Mouse (Mus musculus) embryo, embryonic 10 days (tissue): Measurements from ENCODE around the gene Ugt1a10.
"Not testable (repeated sequence)": the region's sequence is repeated elsewhere in the genome, so short reads cannot be mapped to it uniquely, and the experiment has no call there.

Source experiments
- DNase-seq: peaks from one replicate; pipeline ENCODE4 v3.0.0-alpha.2; 2015; ENCODE audit warnings: low spot score

Ugt1a10 gene

DNA sequence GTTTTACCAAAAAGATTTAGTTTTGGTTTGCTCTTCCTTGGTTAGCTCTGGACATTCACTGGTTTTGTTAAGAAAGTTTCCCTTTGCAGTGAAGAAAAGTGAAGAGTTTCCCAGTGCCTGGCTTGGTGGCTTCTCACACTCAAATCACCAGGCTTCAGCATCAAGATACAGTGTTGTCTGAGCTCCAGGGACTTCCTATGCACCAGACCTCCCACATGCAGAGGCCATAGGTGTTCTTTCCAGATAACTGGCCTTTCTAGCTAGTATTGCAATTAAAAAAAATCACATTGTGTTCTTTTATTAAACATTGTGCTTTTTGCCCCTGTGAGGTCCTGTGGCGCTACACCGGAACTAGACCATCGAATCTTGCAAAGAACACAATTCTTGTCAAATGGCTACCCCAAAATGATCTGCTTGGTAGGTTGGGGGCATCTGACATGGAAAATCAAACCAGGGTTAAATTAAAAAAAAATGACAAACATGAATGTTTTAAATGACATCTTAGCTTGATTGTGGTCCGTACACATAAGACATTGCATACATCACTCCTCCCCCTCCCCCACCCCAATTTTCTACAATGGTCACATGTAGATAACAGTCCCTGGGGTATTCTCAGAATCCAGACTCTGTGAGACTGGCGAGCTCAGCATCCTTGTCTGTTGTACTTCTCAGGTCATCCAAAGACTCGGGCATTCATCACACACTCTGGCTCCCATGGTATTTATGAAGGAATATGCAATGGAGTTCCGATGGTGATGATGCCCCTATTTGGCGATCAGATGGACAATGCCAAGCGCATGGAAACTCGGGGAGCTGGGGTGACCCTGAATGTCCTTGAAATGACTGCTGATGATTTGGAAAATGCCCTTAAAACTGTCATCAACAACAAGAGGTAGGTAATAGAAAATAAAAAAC, 160.5 kb downstream of the Ugt1a10 start:
- peak; percentile 11 for DNase-seq

DNA sequence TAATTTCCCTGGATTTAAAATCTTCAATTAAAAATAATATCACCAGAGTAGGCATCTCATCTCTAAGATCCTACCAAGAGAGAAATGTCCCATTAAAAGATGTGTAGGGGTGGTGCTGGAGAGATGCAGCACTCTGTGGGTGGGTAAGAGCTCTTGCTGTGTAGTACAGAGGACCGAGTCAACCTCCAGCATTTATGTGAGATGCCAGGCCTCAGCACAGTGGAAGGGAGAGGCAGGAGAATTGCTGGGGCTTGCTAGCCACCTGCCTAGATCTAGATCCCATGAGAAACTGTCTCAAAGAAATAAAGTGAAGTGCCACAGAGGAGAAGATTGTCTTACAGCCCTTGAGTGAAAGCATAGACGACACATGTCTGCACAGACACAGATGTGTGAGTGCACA, 161.4 kb downstream of the Ugt1a10 start:
- no peak for DNase-seq

GRCm38 (mm10) chr1:88217144-88217543, 162.0 kb downstream of the Ugt1a10 start:
- no peak for DNase-seq

- DNase-seq: peak; percentile 8
Measured at GRCm38 (mm10) chr1:88217576-88217975, 162.4 kb downstream of the Ugt1a10 start.

DNA sequence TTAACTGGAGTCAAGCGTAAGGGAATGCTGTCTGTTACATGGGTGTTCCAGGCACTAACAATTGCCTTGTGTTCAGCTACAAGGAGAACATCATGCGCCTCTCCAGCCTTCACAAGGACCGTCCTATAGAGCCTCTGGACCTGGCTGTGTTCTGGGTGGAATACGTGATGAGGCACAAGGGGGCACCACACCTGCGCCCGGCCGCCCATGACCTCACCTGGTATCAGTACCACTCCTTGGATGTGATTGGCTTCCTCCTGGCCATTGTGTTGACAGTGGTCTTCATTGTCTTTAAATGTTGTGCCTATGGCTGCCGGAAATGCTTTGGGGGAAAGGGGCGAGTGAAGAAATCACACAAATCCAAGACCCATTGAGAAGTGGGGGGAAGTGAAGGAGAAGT, 162.9 kb downstream of the Ugt1a10 start:
- no peak for DNase-seq

- no peak for DNase-seq
Measured at GRCm38 (mm10) chr1:88218591-88218990, 163.4 kb downstream of the Ugt1a10 start.

DNA sequence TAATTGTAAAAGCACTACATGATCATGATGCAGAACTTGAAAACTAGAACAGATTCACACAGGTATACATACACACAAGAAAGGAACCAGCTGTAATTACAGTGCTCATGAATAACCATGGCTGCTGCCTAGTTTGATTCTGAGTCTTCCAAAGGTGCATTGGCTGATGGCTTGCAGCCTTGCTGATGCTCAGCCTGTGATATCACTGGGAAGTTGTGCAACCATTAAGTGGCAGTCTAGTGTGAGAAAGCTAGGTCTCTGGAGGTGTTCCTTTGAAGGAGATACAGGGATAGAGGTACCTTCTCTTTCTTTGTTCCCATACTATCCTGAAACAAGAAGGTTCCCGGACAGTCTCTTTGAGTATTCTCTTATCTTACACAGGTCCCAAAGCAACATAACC, 163.9 kb downstream of the Ugt1a10 start:
- peak; percentile 12 for DNase-seq

GRCm38 (mm10) chr1:88220336-88220735, 165.1 kb downstream of the Ugt1a10 start:
- peak; percentile 14 for DNase-seq

DNA sequence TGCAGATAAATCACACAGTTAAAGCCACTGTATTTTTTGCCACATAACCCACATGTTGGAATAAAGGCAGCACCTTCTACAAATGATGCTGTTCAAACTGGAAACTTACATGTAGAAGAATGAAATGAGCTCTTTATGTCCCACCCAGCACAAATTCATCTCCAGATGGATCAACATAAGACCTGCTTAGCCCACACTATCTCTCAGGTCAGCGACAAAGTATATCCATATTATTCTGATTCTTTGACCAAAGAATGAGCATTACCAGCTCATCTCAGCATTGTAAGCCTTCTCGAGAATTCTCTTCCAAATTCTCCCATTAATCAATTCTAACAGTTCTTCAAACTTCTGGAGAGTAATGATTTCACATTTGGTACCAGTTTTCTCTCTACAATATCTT, 167.0 kb downstream of the Ugt1a10 start:
- DNase-seq: no peak

GRCm38 (mm10) chr1:88223011-88223515, 167.9 kb downstream of the Ugt1a10 start:
- not testable (repeated sequence) for DNase-seq

DNA sequence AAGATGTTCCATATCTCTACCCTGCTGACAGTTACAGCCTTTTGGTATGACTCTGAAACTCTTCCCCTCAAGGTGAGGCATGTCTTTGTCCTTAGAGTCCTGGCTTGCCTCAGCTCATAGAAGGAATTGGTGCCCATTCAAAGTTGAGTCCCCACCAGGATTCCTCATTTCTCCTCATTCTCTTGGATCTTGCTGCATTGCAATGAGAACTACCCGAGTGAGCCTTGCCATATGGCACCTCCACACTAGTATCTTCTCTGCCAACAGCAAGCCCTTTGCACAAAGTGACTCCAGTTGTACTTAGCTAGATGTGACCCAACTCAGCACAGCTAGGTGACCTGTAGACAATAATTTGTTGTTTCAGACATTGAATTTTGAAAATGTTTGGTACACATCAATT, 168.4 kb downstream of the Ugt1a10 start:
- no peak for DNase-seq

- DNase-seq: no peak
Measured at GRCm38 (mm10) chr1:88224029-88224776, 169.0 kb downstream of the Ugt1a10 start.

- not testable (repeated sequence) for DNase-seq
Measured at GRCm38 (mm10) chr1:88225301-88225700, 170.1 kb downstream of the Ugt1a10 start.

DNA sequence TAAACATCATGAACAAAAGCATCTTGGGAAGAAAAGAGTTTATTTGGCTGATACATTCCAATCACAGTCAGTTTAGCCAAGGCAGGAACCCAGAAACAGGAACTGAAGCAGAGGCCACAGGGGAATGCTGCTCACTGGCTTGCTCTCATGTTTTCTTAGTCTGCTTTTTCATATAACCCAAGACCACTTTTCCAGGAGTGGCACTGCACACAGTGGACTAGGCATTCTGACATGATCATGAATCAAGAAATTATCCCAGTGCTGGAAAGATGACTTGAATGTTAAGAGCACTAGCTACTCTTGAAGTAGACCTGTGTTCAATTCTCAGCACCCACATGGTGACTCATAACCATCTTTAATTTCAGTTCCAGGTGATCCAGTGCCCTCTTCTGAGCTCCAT, 170.6 kb downstream of the Ugt1a10 start:
- no peak for DNase-seq

DNA sequence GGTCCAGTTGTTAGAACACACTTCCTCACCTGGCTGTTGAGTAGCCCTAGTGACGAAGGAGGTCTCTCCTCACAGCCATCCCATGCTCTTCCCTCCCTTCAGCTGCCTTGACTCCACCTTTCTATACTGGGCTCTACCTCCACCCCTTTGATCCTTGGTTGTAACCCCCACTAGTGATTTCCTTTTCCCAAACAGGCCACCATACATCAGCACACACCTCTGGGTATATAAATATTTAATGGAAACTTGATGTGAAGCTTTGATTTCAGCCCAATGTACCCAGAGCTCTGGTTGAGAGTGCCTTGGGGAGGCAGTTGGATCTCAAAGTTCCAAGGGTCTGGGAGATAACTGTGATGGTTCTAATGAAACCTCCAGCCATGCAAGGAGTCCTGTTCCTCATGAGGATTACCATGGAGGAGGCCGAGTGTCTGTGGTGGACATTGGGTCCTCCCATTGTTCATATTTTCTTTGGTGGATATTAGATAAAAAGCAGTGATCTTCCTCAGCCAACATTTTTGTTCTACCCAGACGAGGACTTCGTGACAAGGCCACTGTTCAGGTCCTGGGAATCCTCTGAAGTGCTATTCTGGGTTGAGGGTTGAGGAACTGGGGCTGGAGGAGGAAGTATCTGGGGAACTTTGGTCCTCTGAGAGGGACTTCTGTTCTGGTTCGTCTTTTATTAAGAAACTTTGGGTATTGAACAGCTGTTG, 171.6 kb downstream of the Ugt1a10 start, which contains the start of gene Mroh2a:
Gene Mroh2a, plus strand, starts transcription at position 317 of the 710 bp plus-strand sequence.
- DNase-seq: no peak

GRCm38 (mm10) chr1:88227482-88227881, 172.3 kb downstream of the Ugt1a10 start:
- no peak for DNase-seq

GRCm38 (mm10) chr1:88228121-88228520, 172.9 kb downstream of the Ugt1a10 start:
- no peak for DNase-seq

- DNase-seq: no peak
Measured at GRCm38 (mm10) chr1:88229566-88229965, 174.4 kb downstream of the Ugt1a10 start.

DNA sequence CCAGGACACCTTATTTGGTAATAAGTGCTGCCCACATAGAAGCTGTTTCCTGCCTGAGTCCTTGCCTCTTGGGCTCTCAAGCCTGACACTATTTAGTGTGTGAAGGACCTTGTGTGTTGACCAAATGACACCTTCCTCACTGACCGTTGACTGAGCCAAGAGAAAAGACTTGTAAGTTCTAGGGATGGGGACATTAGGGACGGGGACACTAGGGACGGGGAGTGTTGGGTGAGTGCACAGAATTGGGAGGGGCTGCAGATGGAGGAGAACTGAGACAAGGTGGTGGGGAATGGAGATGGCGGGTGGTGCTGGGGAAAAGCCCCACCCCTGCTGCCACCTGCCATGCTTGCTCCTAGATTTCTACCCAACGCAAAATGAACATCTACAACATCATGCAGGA, 174.8 kb downstream of the Ugt1a10 start:
- no peak for DNase-seq

- no peak for DNase-seq
Measured at GRCm38 (mm10) chr1:88230421-88230820, 175.2 kb downstream of the Ugt1a10 start.

DNA sequence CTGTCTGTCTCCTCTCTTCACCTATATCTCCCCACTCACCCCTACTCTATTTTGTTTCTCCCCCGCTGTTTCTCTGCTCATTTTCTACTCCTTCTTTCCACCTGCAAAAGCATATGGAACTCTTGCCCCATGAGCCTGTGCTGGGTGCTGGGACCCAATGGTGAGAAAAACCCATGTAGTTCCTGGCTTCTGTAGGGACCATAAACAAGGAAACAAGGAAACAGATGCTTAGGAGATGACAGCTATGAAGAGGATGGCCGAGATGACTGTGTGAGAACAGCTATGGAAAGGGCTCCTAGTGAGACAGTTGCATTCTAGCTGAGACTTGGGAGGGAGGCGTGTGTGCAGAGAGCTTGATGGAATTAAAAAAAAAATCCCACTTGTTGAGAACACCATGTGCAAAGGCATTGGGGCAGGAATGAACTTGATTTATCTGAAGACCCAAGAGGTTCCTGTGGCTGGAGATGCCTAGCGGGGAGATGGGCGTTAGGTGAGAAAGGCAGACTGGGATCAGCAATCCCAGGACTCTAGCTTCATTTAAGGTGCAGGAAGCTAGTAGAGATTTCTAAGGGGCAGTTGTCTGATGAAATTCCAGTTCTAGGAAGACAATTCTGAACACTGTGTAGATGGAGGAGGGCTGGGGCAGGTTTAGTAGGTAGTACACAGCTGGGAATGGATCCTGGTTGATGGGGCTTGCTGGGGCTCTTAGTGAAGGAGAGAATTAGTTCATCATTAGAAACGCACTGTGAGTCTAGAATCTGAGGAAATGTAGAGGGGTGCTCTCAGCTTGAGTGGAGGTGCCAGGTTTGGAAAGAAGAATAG, 176.0 kb downstream of the Ugt1a10 start:
- DNase-seq: no peak
